13 mouse cellular contexts compared by ENCODE assay signal in the genomic region with DNA sequence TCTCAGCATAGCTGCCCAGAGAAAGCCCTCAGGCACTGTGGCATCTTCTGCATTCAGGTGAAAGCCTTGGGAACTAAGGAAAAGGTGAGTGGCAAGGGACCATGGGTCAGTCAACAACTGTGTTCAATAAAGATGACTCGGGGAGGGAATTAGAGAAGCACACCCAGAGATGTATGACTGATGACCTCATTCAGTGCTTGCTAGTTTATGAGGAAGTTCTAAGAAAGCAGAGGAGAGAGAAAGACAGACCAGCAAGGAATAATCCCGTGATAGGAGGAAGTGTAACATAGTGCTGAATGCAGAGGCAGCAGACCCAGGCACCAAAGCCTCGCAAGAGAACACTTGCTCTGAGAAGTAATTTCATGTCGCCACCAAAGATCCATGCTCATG. TPM values are rescaled to one million over a fixed set of nuclear protein-coding genes. Genes with fewer than 3 reads are reported as not detected.
DNase-seq lines count a peak whose midpoint lies in the region; ATAC-seq and TF ChIP-seq lines count a peak whose summit lies in the region.
"Had no signal": no experiment of that assay in that cellular context is flagged by ENCODE, and none has a peak within 500 bp of the region (broad histone marks: within the 10 kb centered on the region; RNA-seq: fewer than 3 reads in every experiment).

No protein-coding gene starts in this region.

- WGBS in kidney, embryonic 16.5 days: 69% methylated on average over 4 of the region's 4 CpGs
- 54% methylated on average over 4 of the region's 4 CpGs for WGBS in embryonic facial prominence, embryonic 15.5 days
- WGBS in macrophage (ENCODE audit: missing documents): 15% methylated on average over 4 of the region's 4 CpGs

- H3K4me2 ChIP-seq in kidney, embryonic 16.5 days (replicated peaks; ENCODE audit: low read depth, low read length): no peak overlapping the region
- H3K4me2 ChIP-seq in embryonic facial prominence, embryonic 15.5 days (replicated peaks): no peak overlapping the region
- H3K4me2 ChIP-seq: hindbrain, embryonic 13.5 days had no signal

- H3K79me2 ChIP-seq in macrophage (ENCODE audit: inconsistent target): peaks cover 85% of the 10 kb centered on the region

- no peaks in the 10 kb centered on the region for H3K9me3 ChIP-seq in kidney, embryonic 16.5 days (ENCODE audit: low read length)
- no peaks in the 10 kb centered on the region for H3K9me3 ChIP-seq in G1E (replicated peaks)
- no peaks in the 10 kb centered on the region for H3K9me3 ChIP-seq in embryonic facial prominence, embryonic 15.5 days (replicated peaks)
- H3K9me3 ChIP-seq: hindbrain, embryonic 13.5 days; megakaryocyte, embryonic 14.5 days had no signal

- H3K9ac ChIP-seq in kidney, embryonic 16.5 days (replicated peaks; ENCODE audit: low read length): no peak overlapping the region
- H3K9ac ChIP-seq in embryonic facial prominence, embryonic 15.5 days: no peak overlapping the region
- H3K9ac ChIP-seq: hindbrain, embryonic 13.5 days had no signal

- ATAC-seq in kidney, embryonic 16.5 days (ENCODE audit: low FRiP score, low TSS enrichment): 0 out of 2 replicates have a peak, but pooled peaks have one; percentile 13
- peak; percentile 64 for ATAC-seq in G1E (ENCODE audit: extremely low read depth, insufficient number of reproducible peaks, low FRiP score, poor library complexity, severe bottlenecking)
- no peak for ATAC-seq in embryonic facial prominence, embryonic 15.5 days (ENCODE audit: insufficient number of reproducible peaks, low FRiP score, low TSS enrichment, low read depth)
- ATAC-seq: CD4-positive, CD25-positive, alpha-beta regulatory T cell, adult 4 months had no signal

- DNase-seq in kidney, postnatal 14 days: no peak
- DNase-seq in G1E (ENCODE audit: low spot score): peak; percentile 22
- no peak for DNase-seq in cerebellum, adult 9-10 months
- no peak for DNase-seq in right cerebral cortex, postnatal 25 days
- DNase-seq in urinary bladder, adult 18-20 months (ENCODE audit: low spot score in 2 of 2): no peak
- DNase-seq: kidney, postnatal 25 days; spleen, adult 18-20 months had no signal

- H3K4me1 ChIP-seq in kidney, embryonic 16.5 days (ENCODE audit: insufficient read depth, low read length): peaks cover 3% of the 10 kb centered on the region; the same call in 1 of the 2 replicates
- H3K4me1 ChIP-seq in G1E (ENCODE audit: insufficient read depth, low read depth, low read length): peaks cover 34% of the 10 kb centered on the region
- H3K4me1 ChIP-seq in embryonic facial prominence, embryonic 15.5 days: peaks cover 30% of the 10 kb centered on the region

- no peak overlapping the region for H3K4me3 ChIP-seq in kidney, embryonic 16.5 days (ENCODE audit: low read length)
- H3K4me3 ChIP-seq in G1E (ENCODE audit: low read depth, low read length) (no peak overlapping the region), macrophage (ENCODE audit: inconsistent target) (no peak overlapping the region)
- no peak overlapping the region for H3K4me3 ChIP-seq in embryonic facial prominence, embryonic 15.5 days (replicated peaks)
- H3K4me3 ChIP-seq: hindbrain, embryonic 13.5 days; megakaryocyte, embryonic 14.5 days had no signal

- H3K27me3 ChIP-seq in kidney, embryonic 16.5 days (ENCODE audit: insufficient read depth, low read length): no peaks in the 10 kb centered on the region
- no peaks in the 10 kb centered on the region for H3K27me3 ChIP-seq in G1E (ENCODE audit: insufficient read depth, low read length)
- H3K27me3 ChIP-seq in embryonic facial prominence, embryonic 15.5 days: no peaks in the 10 kb centered on the region
- H3K27me3 ChIP-seq: hindbrain, embryonic 13.5 days; megakaryocyte, embryonic 14.5 days had no signal

- H3K27ac ChIP-seq in kidney, embryonic 16.5 days (ENCODE audit: low read length): no peak overlapping the region
- H3K27ac ChIP-seq in embryonic facial prominence, embryonic 15.5 days (replicated peaks): peak overlapping the region; percentile 72
- H3K27ac ChIP-seq in macrophage: peak overlapping the region; percentile 99
- H3K27ac ChIP-seq: hindbrain, embryonic 13.5 days had no signal

- TF ChIP-seq CTCF in G1E (IDR thresholded peaks at IDR 0.05; ENCODE audit: low read depth, low read length): no peak

- peaks cover 45% of the 10 kb centered on the region for H3K36me3 ChIP-seq in kidney, embryonic 16.5 days (ENCODE audit: insufficient read depth, low read length)
- H3K36me3 ChIP-seq in G1E (replicated peaks) (peaks cover 90% of the 10 kb centered on the region), macrophage (ENCODE audit: inconsistent target) (peaks cover 17% of the 10 kb centered on the region; the same call in 1 of the 2 replicates)
- H3K36me3 ChIP-seq in embryonic facial prominence, embryonic 15.5 days: peaks cover 49% of the 10 kb centered on the region

RNA-seq across cellular contexts. Expression of gene Lmbrd2, which starts 8.9 kb away (rescaled TPM):
- 3.1 and 3.7 TPM in 2 replicates for polyA plus RNA-seq in kidney, embryonic 16.5 days (2015; fragmentation: Nextera tagmentation; extraction: Ambion mirVana)
- total RNA-seq in G1E (2014; fragmentation: Nextera tagmentation): 19.1 and 21.7 TPM in 2 replicates
- total RNA-seq in G1E (2017): 8.9 and 11.0 TPM in 2 replicates
- 0.41 and 0.53 TPM in 2 replicates for polyA plus RNA-seq in G1E (2012)
- 2.2 and 3.3 TPM in 2 replicates for polyA plus RNA-seq in embryonic facial prominence, embryonic 15.5 days (2015; fragmentation: Nextera tagmentation; extraction: Ambion mirVana)
- total RNA-seq in macrophage (2018; cell fraction: chromatin; rRNA removed): 100 to 1,000 TPM in 2 of 26 experiments, 10 to 100 TPM in 22, 1 to 10 TPM in 2; 9.4 to 116 (median 55.5) TPM
- total RNA-seq in macrophage (2018; cell fraction: cytosol; rRNA removed): 10 to 100 TPM; 21.2 to 97.6 (median 50.1) TPM
- 100 to 1,000 TPM in 3 of 26 experiments, 10 to 100 TPM in 23; 16.9 to 134 (median 60.0) TPM for total RNA-seq in macrophage (2018; cell fraction: nucleus; rRNA removed)
- polyA plus RNA-seq in macrophage (2018): 27.7 to 35.1 TPM (median 34.0 TPM) in 3 replicates

RNA-seq across cellular contexts. Expression of gene Skp2, which starts 23.7 kb away (rescaled TPM):
- 74.8 and 77.6 TPM in 2 replicates for polyA plus RNA-seq in kidney, embryonic 16.5 days (2015; fragmentation: Nextera tagmentation; extraction: Ambion mirVana)
- total RNA-seq in G1E (2014; fragmentation: Nextera tagmentation) (34.3 and 35.3 TPM in 2 replicates), G1E (2017) (28.7 and 29.8 TPM in 2 replicates)
- polyA plus RNA-seq in G1E (2012) (5.9 and 10.2 TPM in 2 replicates), macrophage (2018) (11.8 to 12.1 TPM (median 11.9 TPM) in 3 replicates)
- 63.6 and 64.2 TPM in 2 replicates for polyA plus RNA-seq in embryonic facial prominence, embryonic 15.5 days (2015; fragmentation: Nextera tagmentation; extraction: Ambion mirVana)
- total RNA-seq in macrophage (2018; cell fraction: chromatin; rRNA removed): 10 to 100 TPM in 17 of 26 experiments, 1 to 10 TPM in 9; 3.1 to 79.0 (median 15.4) TPM
- 10 to 100 TPM in 9 of 26 experiments, 1 to 10 TPM in 16, under 1 TPM in 1; 0.53 to 15.6 (median 8.8) TPM for total RNA-seq in macrophage (2018; cell fraction: cytosol; rRNA removed)
- 10 to 100 TPM in 16 of 26 experiments, 1 to 10 TPM in 10; 2.5 to 68.6 (median 14.6) TPM for total RNA-seq in macrophage (2018; cell fraction: nucleus; rRNA removed)
